Mouse (Mus musculus) heart, embryonic 14.5 days (tissue): Measurements from ENCODE around the gene BC030867. TPM values are rescaled to one million over a fixed set of nuclear protein-coding genes. Genes with fewer than 3 reads are reported as not detected.

Source experiments
- ATAC-seq: fragments of 200-750 bp; cut with Nextera tagmentation; 2 replicates; pipeline ENCODE4 v1.8.0; 2017; ENCODE audit warnings: low read depth, moderate TSS enrichment; ENCODE audit not compliant: insufficient number of reproducible peaks, insufficient read depth, low FRiP score
- H3K27ac ChIP-seq, 2 experiments: fragments of 200-500 bp in 1 of 2; fragments of 300-500 bp in 1 of 2; sonication (generic) in 1 of 2; replicated peaks in 1 of 2; 2 replicates each; pipeline ENCODE4 v1.5.1; 2012 to 2014; ENCODE audit warnings: low read depth in 2 of 2, low read length in 2 of 2, control low read depth in 1 of 2, mild to moderate bottlenecking in 1 of 2, mixed read lengths in 1 of 2; ENCODE audit not compliant: control insufficient read depth in 1 of 2, insufficient read depth in 1 of 2
- H3K27me3 ChIP-seq: fragments of 300-500 bp; sonication (generic); 2 replicates; pipeline ENCODE4 v1.6.1; 2014; ENCODE audit warnings: mild to moderate bottlenecking, low read length, control low read depth; ENCODE audit not compliant: control insufficient read depth, insufficient read depth
- H3K36me3 ChIP-seq: fragments of 300-500 bp; sonication (generic); 2 replicates; pipeline ENCODE4 v1.6.1; 2014; ENCODE audit warnings: mild to moderate bottlenecking, control low read depth, low read length, mixed read lengths; ENCODE audit not compliant: control insufficient read depth, insufficient read depth
- H3K4me1 ChIP-seq, 2 experiments: fragments of 200-500 bp in 1 of 2; fragments of 300-500 bp in 1 of 2; sonication (generic) in 1 of 2; 2 replicates each; pipeline ENCODE4 v1.6.1; 2012 to 2014; ENCODE audit warnings: low read length in 2 of 2, control low read depth in 1 of 2, mixed read lengths in 1 of 2; ENCODE audit not compliant: control insufficient read depth in 2 of 2, insufficient read depth in 2 of 2
- H3K4me2 ChIP-seq: fragments of 300-500 bp; sonication (generic); 2 replicates; pipeline ENCODE4 v1.6.1; 2014; ENCODE audit warnings: mild to moderate bottlenecking, low read length
- H3K4me3 ChIP-seq, 2 experiments: fragments of 200-500 bp in 1 of 2; fragments of 300-500 bp in 1 of 2; sonication (generic) in 1 of 2; 2 replicates each; pipeline ENCODE4 v1.5.1; 2012 to 2014; ENCODE audit warnings: low read length in 2 of 2, mild to moderate bottlenecking in 2 of 2, control low read depth in 1 of 2, low read depth in 1 of 2, moderate library complexity in 1 of 2; ENCODE audit not compliant: control insufficient read depth in 1 of 2, insufficient read depth in 1 of 2
- H3K9ac ChIP-seq: fragments of 300-500 bp; sonication (generic); 2 replicates; pipeline ENCODE4 v1.6.1; 2014; ENCODE audit warnings: mild to moderate bottlenecking, low read length
- H3K9me3 ChIP-seq: fragments of 300-500 bp; sonication (generic); 2 replicates; pipeline ENCODE4 v1.6.1; 2016; ENCODE audit warnings: low read length, control low read depth; ENCODE audit not compliant: control insufficient read depth
- WGBS: fragments of 180-500 bp; shearing (Covaris S2); extraction: QIAGEN DNeasy Blood & Tissue Kit; methylation state at CpG from one replicate; pipeline ENCODE4 v1.1.7; 2014; 5-methylcytosine and 5-hydroxymethylcytosine counted together
- polyA plus RNA-seq: library from polyadenylated mRNA; unstranded; fragments of >200 nt; fragmentation: Nextera tagmentation; extraction: Ambion mirVana; gene quantifications from 2 replicates; pipeline ENCODE4 v1.2.1, GENCODE M21; 2014

Gene BC030867
- polyA plus RNA-seq, 1 experiment from 2014 or later: 10.3 TPM

DNA sequence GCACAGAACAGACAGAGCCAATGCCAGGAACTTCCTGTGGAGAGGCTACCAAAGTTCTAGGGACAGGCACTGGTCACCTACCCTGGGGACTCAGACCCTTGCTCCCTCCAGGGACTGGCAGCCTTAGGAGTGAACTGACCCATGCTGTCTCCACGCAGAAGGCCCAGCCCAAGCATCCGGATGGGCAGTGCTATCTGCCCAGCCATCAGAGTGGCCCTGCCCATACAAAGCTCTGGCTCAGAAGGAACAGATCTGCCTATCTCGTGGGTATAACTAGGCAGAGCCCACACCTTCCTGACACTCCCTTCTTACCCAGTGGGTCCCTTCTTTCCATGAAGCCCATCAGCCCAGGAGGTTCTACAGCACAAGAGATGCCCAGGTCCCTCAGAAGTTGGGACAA is 38.5 kb upstream of the BC030867 start:
- WGBS: 53% methylated on average over 3 of the region's 3 CpGs
- no peak overlapping the region for H3K4me3 ChIP-seq
- H3K9ac ChIP-seq: peak overlapping the region; percentile 32; the same call in 1 of the 2 replicates
- ATAC-seq: no peak
- peaks cover 62 to 88% of the 10 kb centered on the region in 2 experiments for H3K4me1 ChIP-seq
- no peaks in the 10 kb centered on the region for H3K27me3 ChIP-seq
- no peaks in the 10 kb centered on the region for H3K9me3 ChIP-seq
- peak overlapping the region in 1 of 2 experiments; percentile 45; a peak in 2 of 4 replicates for H3K27ac ChIP-seq
- no peak overlapping the region for H3K4me2 ChIP-seq
- peaks cover 22% of the 10 kb centered on the region for H3K36me3 ChIP-seq

DNA sequence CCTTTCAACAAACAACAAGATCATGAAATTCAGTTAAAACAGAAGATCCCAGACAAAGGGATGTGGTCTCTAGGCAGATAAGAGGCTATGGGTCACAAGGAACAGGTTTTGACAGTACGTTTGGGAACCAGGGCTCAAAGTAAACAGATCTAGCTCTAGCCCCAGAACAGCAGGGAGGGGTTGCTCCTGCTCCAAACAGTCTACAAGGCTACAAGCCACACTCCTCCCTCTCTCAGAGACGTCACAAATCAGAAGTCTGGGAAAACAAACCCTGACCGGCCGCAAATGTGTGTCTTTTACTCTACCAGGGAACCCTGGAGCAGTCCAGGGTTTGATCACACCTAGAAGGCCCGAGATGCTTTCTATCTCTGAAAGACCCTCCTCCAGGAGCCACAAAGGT is 37.7 kb upstream of the BC030867 start:
- peak overlapping the region in 1 of 2 experiments; percentile 56; a peak in 1 of 4 replicates for H3K27ac ChIP-seq
- H3K9ac ChIP-seq: peak overlapping the region; percentile 49; the same call in 1 of the 2 replicates
- WGBS: 66% methylated on average over 5 of the region's 5 CpGs
- ATAC-seq: no peak
- no peak overlapping the region for H3K4me3 ChIP-seq
- H3K27me3 ChIP-seq: no peaks in the 10 kb centered on the region
- peaks cover 14% of the 10 kb centered on the region for H3K36me3 ChIP-seq
- H3K4me2 ChIP-seq: no peak overlapping the region
- peaks cover 69 to 94% of the 10 kb centered on the region in 2 experiments for H3K4me1 ChIP-seq
- H3K9me3 ChIP-seq: no peaks in the 10 kb centered on the region

DNA sequence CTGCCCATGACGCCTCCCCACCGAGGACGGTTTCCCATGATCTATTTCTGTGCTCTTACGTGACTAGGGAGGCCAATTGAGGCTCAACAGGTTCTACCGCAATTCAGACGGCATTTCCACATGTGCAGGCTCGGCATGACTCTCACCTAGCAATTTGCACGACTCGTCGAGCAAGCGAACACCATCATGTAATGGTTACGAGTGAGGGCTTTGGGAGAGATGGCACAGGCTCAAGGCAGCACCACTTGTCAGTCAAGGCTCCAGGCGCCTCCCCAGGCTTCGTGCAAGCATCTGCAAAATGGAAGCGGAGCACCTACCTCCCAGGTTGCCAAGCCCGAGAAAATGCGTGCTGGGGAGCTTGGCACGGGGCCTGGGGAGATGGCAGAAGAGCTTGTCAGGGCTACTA is 36.7 kb upstream of the BC030867 start:
- WGBS: 41% methylated on average over 18 of the region's 18 CpGs
- Histone ChIP-seq H3K9ac (peak overlapping the region; percentile 49; the same call in 1 of the 2 replicates), H3K9me3 (no peaks in the 10 kb centered on the region), H3K27me3 (no peaks in the 10 kb centered on the region), H3K36me3 (peaks cover 6% of the 10 kb centered on the region; the same call in 1 of the 2 replicates), H3K4me2 (peak overlapping the region; percentile 8; the same call in 1 of the 2 replicates), H3K4me1 (peaks cover 73 to 90% of the 10 kb centered on the region in 2 experiments), H3K4me3 (no peak overlapping the region; a peak in 1 of 4 replicates), H3K27ac (peak overlapping the region; percentile 9 to 56)
- no peak for ATAC-seq

DNA sequence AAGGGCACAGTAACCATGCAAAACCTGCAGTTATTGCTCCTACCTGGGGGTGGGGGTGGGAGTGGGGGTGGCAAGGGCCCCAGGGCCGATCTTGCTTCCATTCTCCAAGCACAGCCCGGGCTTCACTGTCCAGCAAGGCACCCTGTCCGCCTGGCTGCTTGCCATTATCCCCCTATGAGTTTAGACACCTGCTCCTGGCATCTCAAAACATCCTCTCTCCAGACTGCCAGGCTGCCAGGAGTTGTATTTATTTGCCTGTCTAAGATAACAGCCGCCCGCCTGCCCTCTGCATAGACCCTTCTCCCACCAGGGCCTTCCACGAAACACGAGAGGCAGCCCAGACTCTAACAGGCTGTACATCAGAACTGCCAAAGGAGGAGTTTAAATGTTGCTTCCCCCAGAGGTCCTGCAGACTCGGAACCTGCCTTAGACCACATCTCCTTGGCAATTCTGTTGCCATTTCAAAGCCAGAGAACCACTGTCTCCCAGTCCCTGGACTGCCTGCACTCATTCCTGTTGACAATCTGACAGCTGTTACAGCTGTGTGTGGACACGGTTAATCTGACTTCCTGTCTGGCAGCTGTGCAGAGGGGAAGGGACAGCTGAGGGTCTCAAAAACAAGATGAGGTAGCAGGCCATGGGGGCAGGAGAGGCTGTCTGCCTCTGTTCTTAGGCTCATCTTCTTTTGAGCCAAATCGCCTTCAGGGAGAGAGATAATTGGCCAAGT is 34.1 kb upstream of the BC030867 start:
- Histone ChIP-seq H3K4me2 (peak overlapping the region; percentile 80), H3K4me3 (no peak overlapping the region), H3K9me3 (no peaks in the 10 kb centered on the region), H3K4me1 (peaks cover 57 to 81% of the 10 kb centered on the region in 2 experiments), H3K27me3 (no peaks in the 10 kb centered on the region), H3K9ac (peak overlapping the region; percentile 25; the same call in 1 of the 2 replicates), H3K27ac (peak overlapping the region; percentile 86 to 94; a peak in 3 of 4 replicates), H3K36me3 (peaks cover 6% of the 10 kb centered on the region; the same call in 1 of the 2 replicates)
- WGBS: 17% methylated on average over 10 of the region's 10 CpGs
- ATAC-seq: no peak

DNA sequence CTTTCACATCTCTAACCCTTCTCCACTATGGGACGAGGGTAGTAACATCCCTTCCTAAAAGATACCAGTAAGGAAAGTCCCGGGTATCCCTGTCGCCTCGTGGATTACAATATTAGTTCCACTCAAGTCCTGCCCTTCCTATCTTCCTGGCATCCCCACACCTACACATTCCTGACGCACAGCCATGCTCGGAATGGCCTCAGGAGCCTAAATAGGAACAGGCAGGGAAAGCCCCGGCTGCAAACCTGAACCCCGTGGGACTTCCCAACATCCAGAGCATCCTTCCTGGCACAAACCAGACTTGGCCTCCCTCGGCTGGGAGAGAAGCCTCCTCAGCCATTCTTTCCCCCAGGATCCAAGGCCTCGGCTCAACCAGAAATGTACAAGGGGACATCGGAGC is 33.2 kb upstream of the BC030867 start:
- Histone ChIP-seq H3K27ac (peak overlapping the region; percentile 86 to 94), H3K4me1 (peaks cover 58 to 82% of the 10 kb centered on the region in 2 experiments), H3K9ac (peak overlapping the region; percentile 62), H3K9me3 (no peaks in the 10 kb centered on the region), H3K36me3 (peaks cover 6% of the 10 kb centered on the region; the same call in 1 of the 2 replicates), H3K4me2 (peak overlapping the region; percentile 80), H3K27me3 (no peaks in the 10 kb centered on the region), H3K4me3 (peak overlapping the region; percentile 17 to 69)
- WGBS: 25% methylated on average over 11 of the region's 11 CpGs
- ATAC-seq: no peak

DNA sequence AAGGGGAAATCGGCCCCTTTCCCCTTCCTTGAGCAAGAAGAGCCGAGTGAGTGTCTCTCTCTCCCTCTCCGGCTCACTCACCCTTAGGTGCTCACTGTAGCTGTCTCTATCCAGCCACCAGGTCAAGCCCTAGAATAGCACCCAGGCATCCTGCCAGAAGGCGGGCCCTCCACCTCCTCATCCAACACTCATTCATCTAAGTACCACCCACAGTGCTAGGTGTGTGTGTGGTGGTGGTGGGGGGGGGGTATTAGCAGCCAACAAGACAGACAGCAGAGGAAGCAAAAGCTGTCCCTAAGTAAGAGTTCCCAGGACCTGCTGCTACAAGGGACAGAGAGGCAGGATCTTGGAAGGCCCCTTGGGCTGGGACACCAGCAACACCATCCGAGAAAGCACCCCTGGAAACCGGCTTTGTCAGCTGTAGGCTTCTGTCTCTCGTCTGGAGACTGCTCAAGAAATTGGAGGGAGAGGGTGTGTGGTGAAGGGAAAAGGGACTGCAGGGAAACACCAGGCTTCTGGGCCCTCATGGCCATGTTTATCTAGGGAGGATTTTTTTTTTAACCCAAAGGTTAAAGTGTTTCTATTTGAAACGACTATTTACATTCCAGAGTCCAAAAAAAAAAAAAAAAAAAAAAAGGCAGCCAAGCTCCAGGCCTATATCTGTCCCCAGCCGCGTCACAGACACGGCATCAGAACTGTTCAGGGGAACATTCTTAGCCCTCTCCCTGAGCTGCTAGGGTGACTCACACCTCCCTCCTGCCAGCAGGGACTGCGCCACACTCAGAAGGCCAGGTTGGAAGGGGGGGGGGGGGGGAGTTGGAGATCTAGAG is 32.4 kb upstream of the BC030867 start:
- peak overlapping the region; percentile 84 for H3K9ac ChIP-seq
- peak overlapping the region; percentile 80 for H3K4me2 ChIP-seq
- no peaks in the 10 kb centered on the region for H3K9me3 ChIP-seq
- peak; percentile 69 for ATAC-seq
- H3K27ac ChIP-seq: peak overlapping the region; percentile 90 to 94
- H3K4me1 ChIP-seq: peaks cover 60 to 83% of the 10 kb centered on the region in 2 experiments
- no peaks in the 10 kb centered on the region for H3K27me3 ChIP-seq
- peaks cover 7% of the 10 kb centered on the region; the same call in 1 of the 2 replicates for H3K36me3 ChIP-seq
- 12% methylated on average over 12 of the region's 12 CpGs for WGBS
- peak overlapping the region; percentile 69 to 83 for H3K4me3 ChIP-seq

DNA sequence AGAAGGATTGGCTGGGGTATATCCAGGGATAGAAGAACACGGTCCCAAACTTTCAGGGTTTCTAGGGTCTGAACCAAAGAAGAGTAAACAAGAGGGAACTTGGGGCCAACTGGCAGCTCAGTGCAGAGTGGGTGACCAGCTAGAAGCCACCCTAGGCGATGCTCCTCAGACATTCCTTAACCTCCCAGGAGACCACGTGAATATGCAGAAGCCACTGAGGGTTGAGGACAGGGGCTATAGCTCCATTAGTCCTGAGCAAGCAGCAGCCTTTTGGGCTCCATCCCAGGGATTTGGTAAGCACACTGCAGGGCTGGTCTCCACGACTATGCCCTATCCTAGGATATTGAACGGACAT is 31.8 kb upstream of the BC030867 start:
- Histone ChIP-seq H3K27me3 (no peaks in the 10 kb centered on the region), H3K36me3 (0 out of 2 replicates have a peak, but pooled peaks cover 5% of the 10 kb centered on the region), H3K4me3 (peak overlapping the region; percentile 69 to 83), H3K9me3 (no peaks in the 10 kb centered on the region), H3K27ac (peak overlapping the region; percentile 90 to 94), H3K9ac (peak overlapping the region; percentile 84), H3K4me2 (peak overlapping the region; percentile 80), H3K4me1 (peaks cover 58 to 81% of the 10 kb centered on the region in 2 experiments)
- no peak for ATAC-seq
- WGBS: 20% methylated on average over 5 of the region's 5 CpGs
